Mouse (Mus musculus) erythroblast, embryonic 14.5 days (primary cell): ENCODE measurements around the gene Tnfrsf8.

Experiments
- GATA1 ChIP-seq: IDR thresholded peaks from 2 replicates; pipeline ENCODE4 v1.6.1; 2012; ENCODE audit warnings: low read length, inconsistent platforms, mixed read lengths
- TAL1 ChIP-seq: IDR thresholded peaks from 3 replicates; pipeline ENCODE4 v1.6.1; 2012; ENCODE audit warnings: low read length, inconsistent platforms, mixed read lengths

DNA sequence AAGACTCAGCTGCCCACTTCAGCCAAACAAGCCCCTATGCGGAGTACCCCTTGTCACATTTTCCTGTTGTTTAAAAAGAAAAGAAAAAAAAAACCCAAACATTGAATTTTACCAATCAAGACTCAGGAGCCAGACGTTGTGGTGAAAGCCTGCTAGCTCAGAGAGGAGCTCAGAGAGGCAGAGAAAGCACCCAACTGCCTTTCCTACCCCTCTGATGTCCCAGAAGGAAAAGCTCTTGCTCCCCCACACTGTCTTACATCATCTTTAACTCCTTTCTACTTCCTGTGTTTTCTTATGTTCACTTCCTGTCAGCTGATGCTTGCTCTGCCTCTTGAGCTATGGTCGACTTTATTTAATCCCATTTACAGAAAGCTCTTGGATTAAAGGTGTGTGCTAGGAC is 8.7 kb upstream of the Tnfrsf8 start:
- TF ChIP-seq TAL1 (no peak), GATA1 (no peak)
